Mouse (Mus musculus) Patski (cell line): ENCODE data around the gene Ruvbl1. TPM values are rescaled to one million over a fixed set of nuclear protein-coding genes. Genes with fewer than 3 reads are reported as not detected.

Source experiments
- ATAC-seq: fragments of 100-300 bp; one replicate; pipeline ENCODE4 v1.8.0; 2021
- CTCF ChIA-PET: fragments of 350-600 bp; sonication (Branson Sonifier 250); formaldehyde crosslinking; loops from one replicate; lab custom pipeline; 2022; ENCODE audit warnings: inconsistent platforms; lab: Charles Lee
- POLR2A ChIA-PET: fragments of 350-600 bp; sonication (Branson Sonifier 250); formaldehyde crosslinking; loops from one replicate; lab custom pipeline; 2022; ENCODE audit warnings: antibody characterized with exemption, inconsistent platforms; lab: Charles Lee
- DNase-seq: peaks from one replicate; pipeline ENCODE4 v3.0.0-alpha.2; 2011; ENCODE audit warnings: low read depth, low spot score
- H3K27me3 ChIP-seq: fragments of 371-371 bp; one replicate; pipeline ENCODE4 v1.5.1; 2021
- CTCF ChIP-seq: fragments of 100-300 bp; IDR thresholded peaks from one replicate; pipeline ENCODE4 v1.5.1; 2021
- in situ Hi-C: fragments of 300-500 bp; cut with MboI; formaldehyde crosslinking; loops from 3 replicates; pipeline ENCODE4 v1.11.1; 2018; ENCODE audit warnings: low pct_unique_long_range_greater_than_20kb, mixed read lengths
- polyA plus RNA-seq: library from polyadenylated mRNA; unstranded; gene quantifications from one replicate; pipeline ENCODE4 v1.2.3, GENCODE M21; 2021

Ruvbl1 gene
- polyA plus RNA-seq, 1 experiment from 2014 or later = 76.2 TPM

GRCm38 (mm10) chr6:88515971-88516370 lies 50.8 kb downstream of the Ruvbl1 start:
- ATAC-seq (no peak), DNase-seq (no peak)
- in situ Hi-C loops = no loop called here
- TF ChIP-seq CTCF = no peak
- ChIA-PET CTCF (interaction anchor here (1.0 to 1.4 kb wide), 2 partner anchors 10 to 16 kb away, joined by 3 read pairs; no protein-coding TSS in a partner anchor), POLR2A (no interaction called here)
- H3K27me3 ChIP-seq = no peaks in the 10 kb centered on the region

GRCm38 (mm10) chr6:88516667-88517066 lies 51.5 kb downstream of the Ruvbl1 start:
- no peak for ATAC-seq
- in situ Hi-C loops = no loop called here

GRCm38 (mm10) chr6:88517701-88518403 lies 52.6 kb downstream of the Ruvbl1 start:
- ATAC-seq = no peak
- ChIA-PET POLR2A (interaction anchor here (1.0 kb wide), 1 partner anchor 8 kb away, joined by 4 read pairs; no protein-coding TSS in a partner anchor), CTCF (no interaction called here)
- in situ Hi-C loops = no loop called here
- DNase-seq = no peak
- H3K27me3 ChIP-seq = no peaks in the 10 kb centered on the region
- no peak for TF ChIP-seq CTCF

More at GRCm38 (mm10) chr6:88516667-88517066, 51.5 kb downstream of the Ruvbl1 start:
- CTCF ChIA-PET = no interaction called here
- TF ChIP-seq CTCF = no peak
- POLR2A ChIA-PET = interaction anchor here (0.9 kb wide), 1 partner anchor 9 kb away, joined by 3 read pairs; no protein-coding TSS in a partner anchor
- no peak for DNase-seq
- no peaks in the 10 kb centered on the region for H3K27me3 ChIP-seq

DNA sequence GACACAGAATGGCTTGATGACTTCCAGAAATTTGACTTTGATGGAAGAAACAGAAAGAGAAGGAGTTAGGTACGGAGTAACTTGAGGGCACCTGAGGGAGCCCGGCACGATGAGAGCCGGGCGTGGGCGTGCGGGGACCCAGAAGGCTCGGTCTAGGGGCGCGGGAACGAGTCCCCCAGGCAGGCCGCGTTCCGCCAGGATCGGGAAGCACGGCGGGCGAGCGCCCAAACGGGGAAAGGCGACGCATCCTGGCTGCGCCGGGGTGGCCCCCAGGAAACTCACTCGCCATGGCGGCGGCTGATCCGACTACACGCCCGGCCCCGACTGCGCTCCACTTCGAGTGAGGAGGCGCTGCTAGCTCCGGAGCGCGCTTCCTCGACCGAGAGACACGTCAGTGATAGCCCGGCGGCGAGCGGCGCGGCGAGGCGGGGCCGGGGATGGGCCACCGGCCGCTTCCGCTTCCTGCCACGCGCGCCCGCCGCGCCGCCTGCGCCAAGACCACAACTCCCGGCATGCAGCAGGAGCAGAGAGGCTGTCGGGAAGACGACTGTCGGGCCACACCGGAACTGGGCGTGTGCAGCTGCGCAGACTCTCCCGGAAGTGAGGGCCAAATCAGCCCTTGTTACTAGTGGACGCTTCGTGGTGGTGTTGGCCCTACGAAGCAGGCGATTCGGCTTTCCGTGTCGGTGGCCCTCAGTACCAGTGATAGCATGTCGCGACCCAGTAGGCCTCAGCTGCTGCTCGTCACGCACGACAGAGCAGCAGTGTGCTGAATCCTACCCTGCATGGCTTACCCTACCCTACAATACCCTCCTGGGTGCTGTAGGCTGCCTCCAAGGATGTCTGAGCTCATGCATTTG lies 53.4 kb downstream of the Ruvbl1 start, which contains the start of gene Sec61a1:
TSS of gene Sec61a1 (minus strand) at position 502 of the 860 bp plus-strand sequence.
- DNase-seq = peak; percentile 82
- ATAC-seq = peak; percentile 91
- ChIA-PET POLR2A (interaction anchor here (0.7 kb wide), 1 partner anchor 1086 kb away, joined by 4 read pairs; no protein-coding TSS in a partner anchor), CTCF (interaction anchor here (0.6 kb wide), 1 partner anchor 12 kb away, joined by 4 read pairs; no protein-coding TSS in a partner anchor)
- in situ Hi-C loops = no loop called here
- TF ChIP-seq CTCF = no peak
- H3K27me3 ChIP-seq = no peaks in the 10 kb centered on the region

DNA sequence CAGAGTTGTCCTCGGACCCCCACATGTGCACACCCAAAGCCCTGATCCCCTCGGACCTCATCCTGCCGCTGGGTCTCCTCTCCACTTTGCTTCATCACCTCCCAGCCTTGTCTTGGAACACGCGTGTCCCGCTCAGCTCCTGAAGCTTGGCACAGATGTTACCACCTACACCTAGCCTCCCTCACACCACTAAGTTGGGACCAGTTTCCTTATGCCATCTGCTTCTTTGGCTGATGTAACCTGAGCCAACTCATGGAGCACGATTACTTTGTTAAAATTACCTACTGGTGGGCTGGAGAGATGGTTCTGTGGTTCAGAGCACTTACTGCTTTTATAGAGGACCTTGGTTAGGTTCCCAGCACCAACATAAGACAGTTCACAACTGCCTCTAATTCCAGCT lies 56.6 kb downstream of the Ruvbl1 start:
- ATAC-seq (no peak), DNase-seq (no peak)
- peaks cover under 1% of the 10 kb centered on the region for H3K27me3 ChIP-seq
- in situ Hi-C loops = no loop called here
- POLR2A ChIA-PET = interaction anchor here (0.8 kb wide), 1 partner anchor 20 kb away, joined by 3 read pairs; no protein-coding TSS in a partner anchor
- TF ChIP-seq CTCF = no peak
- CTCF ChIA-PET = no interaction called here

DNA sequence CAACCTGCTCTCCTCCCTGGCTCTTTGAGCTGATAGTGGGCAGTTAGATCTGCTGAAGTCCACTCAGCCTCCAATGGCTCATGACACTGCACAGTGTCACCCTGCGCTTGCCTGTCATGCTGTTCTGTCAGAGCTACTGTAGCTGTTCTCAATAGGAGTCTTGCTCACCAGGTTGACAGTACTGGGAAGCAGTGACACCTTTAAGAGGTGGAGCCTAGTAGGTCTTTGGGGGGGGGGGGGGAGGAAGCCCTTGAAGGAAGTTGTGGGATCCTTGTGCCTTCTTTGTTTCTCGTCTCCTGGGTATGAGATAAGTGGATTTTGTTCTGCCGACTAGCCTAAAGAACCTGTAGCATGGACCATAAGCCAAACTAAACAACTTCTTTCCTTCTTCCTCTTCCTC lies 57.4 kb downstream of the Ruvbl1 start:
- no peak for TF ChIP-seq CTCF
- ATAC-seq = no peak
- DNase-seq = no peak
- H3K27me3 ChIP-seq = peaks cover 4% of the 10 kb centered on the region
- in situ Hi-C loops = no loop called here
- POLR2A ChIA-PET = interaction anchor here (0.6 to 0.8 kb wide), 2 partner anchors 19 to 156 kb away, joined by 3 read pairs; no protein-coding TSS in a partner anchor
- CTCF ChIA-PET = no interaction called here

DNA sequence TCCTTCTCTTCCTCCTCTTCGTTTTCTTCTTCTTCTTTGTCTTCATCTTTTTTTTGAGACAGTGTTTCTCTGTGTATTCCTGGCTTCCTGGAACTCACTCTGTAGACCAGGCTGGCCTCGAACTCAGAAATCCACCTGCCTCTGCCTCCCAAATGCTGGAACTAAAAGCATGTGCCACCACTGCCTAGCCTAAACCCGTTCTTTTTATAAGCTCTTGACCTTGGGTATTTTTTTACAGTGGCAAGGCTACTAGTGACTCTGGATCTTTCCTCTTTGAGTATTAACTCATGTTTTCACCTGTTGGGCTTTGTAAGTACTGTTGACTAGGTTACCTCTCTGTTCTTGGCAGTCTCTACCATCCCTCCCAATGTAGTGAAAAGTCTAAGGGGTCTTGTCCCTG lies 57.8 kb downstream of the Ruvbl1 start:
- ChIA-PET POLR2A (interaction anchor here (0.6 kb wide), 1 partner anchor 155 kb away, joined by 3 read pairs; no protein-coding TSS in a partner anchor), CTCF (no interaction called here)
- ATAC-seq (no peak), DNase-seq (no peak)
- peaks cover 4% of the 10 kb centered on the region for H3K27me3 ChIP-seq
- in situ Hi-C loops = no loop called here
- TF ChIP-seq CTCF = no peak

DNA sequence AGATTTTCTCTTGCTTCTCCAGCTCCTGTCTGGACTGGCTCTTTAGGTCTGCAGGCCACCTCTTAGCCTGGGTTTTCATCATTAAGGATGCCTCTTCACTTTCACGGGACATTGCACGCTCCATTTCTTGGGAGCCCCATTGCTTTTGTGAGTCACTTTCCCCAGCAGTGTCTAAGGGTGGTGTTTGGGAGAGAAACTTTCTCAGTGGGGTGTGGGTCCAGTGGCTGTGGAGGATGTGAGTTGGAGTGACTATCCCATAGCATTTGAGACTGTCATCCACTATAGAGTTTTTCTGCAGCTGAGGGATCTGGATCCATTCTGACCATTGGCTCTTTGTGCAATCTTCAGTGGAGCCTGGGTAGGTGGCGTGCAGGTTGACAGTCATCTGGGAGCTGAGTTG lies 58.2 kb downstream of the Ruvbl1 start:
- CTCF ChIA-PET = no interaction called here
- in situ Hi-C loops = no loop called here
- POLR2A ChIA-PET = no interaction called here
- no peak for DNase-seq
- peaks cover 4% of the 10 kb centered on the region for H3K27me3 ChIP-seq
- no peak for ATAC-seq
- TF ChIP-seq CTCF = no peak

DNA sequence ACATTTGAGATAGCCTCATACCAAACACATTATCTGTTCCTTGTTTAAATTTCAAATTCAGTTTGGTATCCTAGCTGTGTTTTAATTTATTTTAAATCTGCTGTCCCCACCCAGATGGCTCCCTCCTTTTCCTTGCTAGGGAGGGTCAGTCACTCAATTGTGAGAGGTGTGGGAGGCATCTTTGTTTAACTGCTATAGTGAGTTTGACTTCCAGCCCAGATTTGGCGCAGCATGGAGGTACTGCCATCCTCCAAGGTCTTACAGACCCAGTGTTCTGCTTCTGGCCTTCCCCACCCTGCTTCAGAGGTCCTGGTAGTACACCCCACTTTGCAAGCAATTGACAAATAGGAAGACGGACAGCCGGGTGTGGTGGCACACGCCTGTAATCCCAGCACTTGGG lies 58.8 kb downstream of the Ruvbl1 start:
- no peak for DNase-seq
- ChIA-PET POLR2A (no interaction called here), CTCF (no interaction called here)
- peaks cover 7% of the 10 kb centered on the region for H3K27me3 ChIP-seq
- TF ChIP-seq CTCF = no peak
- ATAC-seq = no peak
- in situ Hi-C loops = no loop called here

DNA sequence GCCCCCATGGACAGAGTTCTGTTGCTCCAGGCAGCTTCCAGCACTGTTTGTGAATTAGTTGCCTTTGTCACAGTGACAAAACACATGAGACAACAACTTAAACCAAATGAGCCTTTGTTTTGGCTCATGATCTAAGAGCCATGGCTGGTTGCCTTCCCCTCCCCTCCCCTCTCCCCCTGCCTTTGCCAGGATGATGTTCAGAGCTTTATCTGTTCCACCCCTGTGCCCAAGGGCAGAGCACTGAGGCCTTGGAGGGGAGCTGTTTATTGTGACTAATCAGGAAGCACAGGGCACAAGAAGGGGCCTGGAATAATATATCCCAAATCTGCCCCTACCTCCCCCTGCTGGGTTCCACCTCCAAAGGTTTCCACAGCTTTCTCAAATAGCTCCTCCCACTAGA lies 65.1 kb downstream of the Ruvbl1 start:
- peak; percentile 47 for ATAC-seq
- in situ Hi-C loops = no loop called here

More for the DNA sequence above, 65.1 kb downstream of the Ruvbl1 start:
- peak; percentile 9 for DNase-seq
- POLR2A ChIA-PET = no interaction called here
- peaks cover 30% of the 10 kb centered on the region for H3K27me3 ChIP-seq
- TF ChIP-seq CTCF = no peak
- CTCF ChIA-PET = interaction anchor here (1.1 to 1.3 kb wide), 2 partner anchors 11 to 17 kb away, joined by 3 to 4 read pairs; no protein-coding TSS in a partner anchor
